Mouse (Mus musculus) layer of hippocampus, adult 9-10 months (tissue): ENCODE results near the gene Gpr4.

Experiments
- DNase-seq: peaks from one replicate; pipeline ENCODE4 v3.0.0; 2022; ENCODE audit warnings: low spot score

Gene Gpr4

GRCm38 (mm10) chr7:19211996-19212755 lies at the start of gene Gpr4:
TSS of gene Gpr4 (plus strand) at chr7:19212538.
- no peak for DNase-seq

GRCm38 (mm10) chr7:19162928-19163327 lies 49.4 kb upstream of the Gpr4 start:
- DNase-seq: no peak

- no peak for DNase-seq
Observed at GRCm38 (mm10) chr7:19163752-19164151, 48.6 kb upstream of the Gpr4 start.

- no peak for DNase-seq
Observed at GRCm38 (mm10) chr7:19164189-19164588, 48.1 kb upstream of the Gpr4 start.

- DNase-seq: no peak
Observed at GRCm38 (mm10) chr7:19164978-19165377, 47.4 kb upstream of the Gpr4 start.

- no peak for DNase-seq
Observed at GRCm38 (mm10) chr7:19165656-19166423, 46.5 kb upstream of the Gpr4 start, which contains the start of gene Gipr. TSS of gene Gipr (minus strand) at chr7:19166127.

GRCm38 (mm10) chr7:19166990-19167389 lies 45.3 kb upstream of the Gpr4 start:
- DNase-seq: no peak

- DNase-seq: no peak
Observed at GRCm38 (mm10) chr7:19169506-19169905, 42.8 kb upstream of the Gpr4 start.

- no peak for DNase-seq
Observed at GRCm38 (mm10) chr7:19170142-19170541, 42.2 kb upstream of the Gpr4 start.

GRCm38 (mm10) chr7:19171831-19172230 lies 40.5 kb upstream of the Gpr4 start:
- no peak for DNase-seq

- DNase-seq: peak; percentile 59
Observed at GRCm38 (mm10) chr7:19172874-19173273, 39.5 kb upstream of the Gpr4 start.

- peak; percentile 93 for DNase-seq
Observed at GRCm38 (mm10) chr7:19175708-19176515, 36.4 kb upstream of the Gpr4 start, which contains the start of gene Eml2. TSS of gene Eml2 (plus strand) at chr7:19176421.

- DNase-seq: no peak
Observed at GRCm38 (mm10) chr7:19176516-19176947, 35.8 kb upstream of the Gpr4 start.

GRCm38 (mm10) chr7:19177216-19177615 lies 35.1 kb upstream of the Gpr4 start:
- DNase-seq: no peak

- no peak for DNase-seq
Observed at GRCm38 (mm10) chr7:19178035-19178434, 34.3 kb upstream of the Gpr4 start.

GRCm38 (mm10) chr7:19178443-19179092 lies 33.8 kb upstream of the Gpr4 start:
- DNase-seq: peak; percentile 75

- no peak for DNase-seq
Observed at GRCm38 (mm10) chr7:19179173-19179572, 33.2 kb upstream of the Gpr4 start.

GRCm38 (mm10) chr7:19179936-19180335 lies 32.4 kb upstream of the Gpr4 start:
- DNase-seq: no peak

- DNase-seq: no peak
Observed at GRCm38 (mm10) chr7:19180862-19181429, 31.4 kb upstream of the Gpr4 start.

- no peak for DNase-seq
Observed at GRCm38 (mm10) chr7:19184250-19184649, 28.1 kb upstream of the Gpr4 start.

GRCm38 (mm10) chr7:19184758-19185157 lies 27.6 kb upstream of the Gpr4 start:
- no peak for DNase-seq
